Mouse (Mus musculus): ENCODE data around the gene Tas2r107.
"Not testable (repeated sequence)": the region's sequence is repeated elsewhere in the genome, so short reads cannot be mapped to it uniquely, and the experiment has no call there.

Tas2r107 gene

DNA sequence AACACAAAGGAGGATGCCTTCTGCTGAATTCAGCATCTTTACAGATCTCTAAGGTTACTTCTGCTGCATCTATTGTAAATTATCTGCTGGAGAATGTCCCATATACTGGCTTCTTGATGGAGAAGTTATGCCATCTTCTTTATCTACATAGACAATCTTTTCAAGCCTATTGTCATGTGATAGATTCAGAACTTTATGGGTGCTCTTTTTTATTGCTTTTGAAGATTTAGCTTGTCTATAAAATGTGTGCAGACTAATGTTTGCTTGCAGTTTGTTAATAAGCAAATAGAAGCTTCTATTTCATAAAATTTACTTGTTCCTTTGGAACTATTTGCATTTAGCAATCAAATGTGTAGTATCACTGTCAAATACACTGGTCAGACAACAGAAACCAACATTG lies at the start of gene Tas2r107:
Gene Tas2r107, minus strand, starts transcription at position 101 of the 400 bp plus-strand sequence.
- Histone ChIP-seq H3K27me3 (ENCODE audit: control insufficient read depth, insufficient read depth, low read length, poor library complexity, severe bottlenecking) (no peaks in the 10 kb centered on the region), H3K36me3 (ENCODE audit: control insufficient read depth, insufficient read depth, low read length, poor library complexity, severe bottlenecking) (no peaks in the 10 kb centered on the region)
- DNase-seq (ENCODE audit: low read depth, low spot score): no peak

DNA sequence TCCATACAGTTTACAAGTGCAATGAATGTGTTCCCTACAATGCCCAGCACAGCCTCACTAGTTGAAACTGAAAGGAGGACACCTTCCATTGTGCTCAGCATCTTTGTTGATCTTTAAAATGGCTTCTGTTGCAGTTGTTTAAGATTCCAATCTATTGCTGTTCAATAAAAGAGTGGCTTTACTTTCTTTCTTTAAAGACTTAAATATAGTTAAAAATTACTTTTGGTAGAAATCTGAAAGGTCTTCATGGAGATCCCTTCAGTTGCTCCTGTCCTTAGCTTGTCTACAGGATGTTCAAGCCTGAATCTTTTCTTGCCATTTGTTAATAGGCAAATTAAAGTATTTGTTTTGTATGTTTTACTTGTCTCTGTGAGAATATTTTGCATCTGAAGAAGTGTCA lies 30.0 kb upstream of the Tas2r107 start, which contains the start of gene Tas2r114:
Gene Tas2r114, minus strand, starts transcription at position 101 of the 400 bp plus-strand sequence.
- H3K36me3 ChIP-seq (ENCODE audit: control insufficient read depth, insufficient read depth, low read length, poor library complexity, severe bottlenecking): no peaks in the 10 kb centered on the region
- H3K27me3 ChIP-seq (ENCODE audit: control insufficient read depth, insufficient read depth, low read length, poor library complexity, severe bottlenecking): no peaks in the 10 kb centered on the region
- no peak for DNase-seq (ENCODE audit: low read depth, low spot score)

DNA sequence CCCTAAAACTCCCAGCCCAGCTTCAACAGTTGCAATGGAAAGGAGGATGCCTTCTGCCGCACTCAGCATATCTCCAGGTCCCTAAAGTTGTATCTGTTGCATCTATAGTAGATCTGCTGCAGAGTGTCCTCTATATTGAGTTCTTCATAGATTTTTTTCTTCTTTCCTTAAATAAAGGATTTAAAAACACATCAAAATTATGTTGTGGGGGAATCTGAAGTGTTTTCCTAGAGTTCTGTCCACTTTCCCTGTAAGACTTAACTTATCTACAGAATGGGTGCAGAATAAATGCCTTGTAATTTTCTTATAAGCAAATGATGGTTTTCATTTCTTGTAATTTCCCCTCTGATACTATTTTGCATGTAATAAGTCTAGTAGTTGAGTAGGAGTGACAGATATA lies 27.4 kb upstream of the Tas2r107 start, which contains the start of gene Tas2r105:
Gene Tas2r105, minus strand, starts transcription at position 101 of the 400 bp plus-strand sequence.
- Histone ChIP-seq H3K27me3 (ENCODE audit: control insufficient read depth, insufficient read depth, low read length, poor library complexity, severe bottlenecking) (no peaks in the 10 kb centered on the region), H3K36me3 (ENCODE audit: control insufficient read depth, insufficient read depth, low read length, poor library complexity, severe bottlenecking) (no peaks in the 10 kb centered on the region)
- DNase-seq (ENCODE audit: low read depth, low spot score): no peak

DNA sequence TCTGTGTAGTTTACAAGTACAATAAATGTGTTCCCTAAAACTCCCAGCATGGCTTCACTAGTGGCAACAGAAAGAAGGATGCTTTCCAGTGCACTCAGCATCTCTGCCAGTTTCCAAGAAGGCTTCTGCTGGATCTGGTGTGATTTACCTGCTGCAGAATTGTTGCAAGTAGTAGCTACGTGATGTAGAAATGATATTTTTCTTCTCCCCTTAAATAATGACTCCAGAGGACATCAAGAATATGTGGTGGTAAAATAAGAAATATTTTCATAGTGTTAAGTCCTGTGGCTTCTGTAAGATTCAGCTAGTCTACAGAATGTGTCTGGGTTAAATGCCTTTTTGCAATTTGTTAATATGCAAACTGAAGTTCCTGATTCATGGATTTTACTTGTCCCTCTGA lies 25.7 kb upstream of the Tas2r107 start, which contains the start of gene Tas2r104:
Gene Tas2r104, minus strand, starts transcription at position 101 of the 400 bp plus-strand sequence.
- no peak for DNase-seq (ENCODE audit: low read depth, low spot score)
- Histone ChIP-seq H3K36me3 (ENCODE audit: control insufficient read depth, insufficient read depth, low read length, poor library complexity, severe bottlenecking) (no peaks in the 10 kb centered on the region), H3K27me3 (ENCODE audit: control insufficient read depth, insufficient read depth, low read length, poor library complexity, severe bottlenecking) (no peaks in the 10 kb centered on the region)

DNA sequence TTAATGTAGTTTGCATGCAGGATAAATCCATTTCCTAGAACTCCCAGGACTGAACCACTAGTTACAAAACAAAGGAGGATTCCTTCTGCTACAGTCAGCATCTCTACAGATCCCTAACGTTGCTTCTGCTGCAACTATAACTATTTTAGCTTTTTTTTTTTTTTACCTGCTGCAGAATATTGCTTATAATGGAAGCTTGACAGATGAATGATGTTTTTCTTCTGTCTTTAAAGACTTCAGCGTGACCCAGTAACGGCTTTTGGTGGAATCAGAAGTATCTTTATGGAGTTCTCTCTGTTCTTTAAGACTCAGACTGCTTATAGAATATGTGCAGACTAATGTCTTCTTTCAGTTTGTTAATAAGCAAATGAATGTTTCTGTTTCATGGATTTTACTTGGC lies 18.8 kb upstream of the Tas2r107 start, which contains the start of gene Tas2r106:
Gene Tas2r106, minus strand, starts transcription at position 101 of the 400 bp plus-strand sequence.
- no peaks in the 10 kb centered on the region for H3K27me3 ChIP-seq (ENCODE audit: control insufficient read depth, insufficient read depth, low read length, poor library complexity, severe bottlenecking)
- no peaks in the 10 kb centered on the region for H3K36me3 ChIP-seq (ENCODE audit: control insufficient read depth, insufficient read depth, low read length, poor library complexity, severe bottlenecking)
- DNase-seq (ENCODE audit: low read depth, low spot score): no peak

DNA sequence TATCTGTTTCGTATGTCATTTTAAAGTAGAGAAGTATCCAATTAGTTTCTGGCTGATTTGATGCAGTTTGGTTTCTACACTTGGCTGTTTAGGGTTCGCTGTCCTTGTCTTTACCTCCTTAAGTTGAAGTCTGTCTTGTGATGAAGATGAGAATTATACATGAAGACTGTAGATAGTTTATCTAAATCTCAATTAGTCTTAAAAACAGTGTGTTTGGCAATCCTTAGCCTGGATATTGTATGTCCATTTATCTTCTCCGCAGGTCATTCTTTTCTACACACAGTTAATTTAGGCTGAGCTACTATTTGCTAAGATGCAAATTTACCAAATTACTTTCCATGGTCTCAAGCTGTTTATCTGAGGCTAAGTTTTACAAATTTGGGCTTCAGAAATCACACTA lies 29.1 kb downstream of the Tas2r107 start, which contains the start of gene Tas2r130:
Gene Tas2r130, minus strand, starts transcription at position 101 of the 400 bp plus-strand sequence.
- H3K27me3 ChIP-seq (ENCODE audit: control insufficient read depth, insufficient read depth, low read length, poor library complexity, severe bottlenecking): no peaks in the 10 kb centered on the region
- no peaks in the 10 kb centered on the region for H3K36me3 ChIP-seq (ENCODE audit: control insufficient read depth, insufficient read depth, low read length, poor library complexity, severe bottlenecking)
- no peak for DNase-seq (ENCODE audit: low read depth, low spot score)

DNA sequence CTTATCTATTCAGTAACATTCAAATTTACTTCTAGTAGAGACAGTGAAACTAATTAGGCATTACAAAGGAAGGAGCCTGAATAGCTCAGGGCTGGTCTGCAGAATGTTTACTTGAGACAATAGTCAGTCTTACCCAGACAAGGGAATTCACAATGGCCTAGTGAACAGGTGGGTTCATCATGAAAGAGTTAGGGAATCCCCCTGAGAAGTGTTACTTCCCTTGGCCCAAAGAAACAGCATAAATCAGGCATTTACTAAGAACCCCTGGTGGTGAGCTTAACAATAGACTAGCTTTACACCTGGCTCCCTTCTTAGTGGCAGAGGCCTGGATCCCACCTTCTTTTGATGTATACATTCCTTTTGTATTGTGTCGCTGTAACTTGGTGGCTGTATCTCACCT lies 50.0 kb downstream of the Tas2r107 start:
- H3K36me3 ChIP-seq (ENCODE audit: control insufficient read depth, insufficient read depth, low read length, poor library complexity, severe bottlenecking); DNase-seq (ENCODE audit: low read depth, low spot score): not testable (repeated sequence)

More for the DNA sequence above, 50.0 kb downstream of the Tas2r107 start:
- not testable (repeated sequence) for H3K27me3 ChIP-seq (ENCODE audit: control insufficient read depth, insufficient read depth, low read length, poor library complexity, severe bottlenecking)
